Mouse (Mus musculus) midbrain, embryonic 15.5 days (tissue): Measurements from ENCODE around the gene 2310022B05Rik. TPM values are rescaled to one million over a fixed set of nuclear protein-coding genes. Genes with fewer than 3 reads are reported as not detected.

Experiments
- ATAC-seq: fragments of 200-750 bp; cut with Nextera tagmentation; replicated peaks from 2 replicates; pipeline ENCODE4 v1.8.0; 2017; ENCODE audit warnings: moderate TSS enrichment
- H3K27ac ChIP-seq: fragments of 300-500 bp; sonication (generic); 2 replicates; pipeline ENCODE4 v1.5.1; 2015; ENCODE audit warnings: mild to moderate bottlenecking, inconsistent platforms
- H3K27me3 ChIP-seq: fragments of 300-500 bp; sonication (generic); replicated peaks from 2 replicates; pipeline ENCODE4 v1.6.1; 2015; ENCODE audit warnings: inconsistent platforms
- H3K36me3 ChIP-seq: fragments of 300-500 bp; sonication (generic); replicated peaks from 2 replicates; pipeline ENCODE4 v1.6.1; 2015; ENCODE audit warnings: inconsistent platforms
- H3K4me1 ChIP-seq: fragments of 300-500 bp; sonication (generic); 2 replicates; pipeline ENCODE4 v1.6.1; 2015; ENCODE audit warnings: inconsistent platforms
- H3K4me2 ChIP-seq: fragments of 300-500 bp; sonication (generic); 2 replicates; pipeline ENCODE4 v1.6.1; 2015; ENCODE audit warnings: inconsistent platforms, mild to moderate bottlenecking, moderate library complexity
- H3K4me3 ChIP-seq: fragments of 300-500 bp; sonication (generic); 2 replicates; pipeline ENCODE4 v1.5.1; 2015; ENCODE audit warnings: mild to moderate bottlenecking, inconsistent platforms
- H3K9ac ChIP-seq: fragments of 300-500 bp; sonication (generic); 2 replicates; pipeline ENCODE4 v1.6.1; 2015; ENCODE audit warnings: mild to moderate bottlenecking, inconsistent platforms
- H3K9me3 ChIP-seq: fragments of 300-500 bp; sonication (generic); 2 replicates; pipeline ENCODE4 v1.6.1; 2016; ENCODE audit warnings: inconsistent platforms
- WGBS: fragments of 180-500 bp; shearing (Covaris S2); methylation state at CpG from one replicate; pipeline ENCODE4 v1.1.7; 2015; ENCODE audit warnings: mixed read lengths; 5-methylcytosine and 5-hydroxymethylcytosine counted together
- polyA plus RNA-seq: library from polyadenylated mRNA; unstranded; fragments of >200 nt; fragmentation: Nextera tagmentation; extraction: Ambion mirVana; gene quantifications from 2 replicates; pipeline ENCODE4 v1.2.1, GENCODE M21; 2015

The 2310022B05Rik gene
- 21.8 and 23.6 TPM in 2 replicates for polyA plus RNA-seq

GRCm38 (mm10) chr8:124663112-124663873 is at the start of gene 2310022B05Rik:
Gene 2310022B05Rik, minus strand, starts transcription at chr8:124663369.
- Histone ChIP-seq H3K9me3 (no peaks in the 10 kb centered on the region), H3K36me3 (no peaks in the 10 kb centered on the region), H3K27ac (peak within 1 kb of the TSS; percentile 92), H3K9ac (peak within 1 kb of the TSS; percentile 92), H3K4me1 (peaks cover 41% of the 10 kb centered on the region), H3K4me2 (peak within 1 kb of the TSS; percentile 55), H3K27me3 (no peaks in the 10 kb centered on the region), H3K4me3 (peak within 1 kb of the TSS; percentile 97)
- ATAC-seq: peak; percentile 91
- WGBS: 2% methylated on average over 68 of the region's 69 CpGs

GRCm38 (mm10) chr8:124705823-124706222 is 42.7 kb upstream of the 2310022B05Rik start:
- 97% methylated on average over 8 of the region's 8 CpGs for WGBS
- Histone ChIP-seq H3K4me1 (no peaks in the 10 kb centered on the region), H3K36me3 (peaks cover 22% of the 10 kb centered on the region; the same call in 1 of the 2 replicates), H3K27ac (no peak overlapping the region), H3K9ac (no peak overlapping the region), H3K4me3 (no peak overlapping the region), H3K9me3 (no peaks in the 10 kb centered on the region), H3K4me2 (no peak overlapping the region), H3K27me3 (no peaks in the 10 kb centered on the region)
- no peak for ATAC-seq

- no peaks in the 10 kb centered on the region for H3K27me3 ChIP-seq
- no peak overlapping the region for H3K9ac ChIP-seq
- ATAC-seq: no peak
- H3K9me3 ChIP-seq: no peaks in the 10 kb centered on the region
- no peak overlapping the region for H3K4me3 ChIP-seq
- H3K4me2 ChIP-seq: no peak overlapping the region
- no peak overlapping the region for H3K27ac ChIP-seq
- WGBS: 92% methylated on average over 4 of the region's 4 CpGs
- H3K36me3 ChIP-seq: peaks cover 24% of the 10 kb centered on the region; the same call in 1 of the 2 replicates
- no peaks in the 10 kb centered on the region for H3K4me1 ChIP-seq
These were observed 41.2 kb upstream of the 2310022B05Rik start for GRCm38 (mm10) chr8:124704376-124704775.

GRCm38 (mm10) chr8:124703526-124703925 is 40.4 kb upstream of the 2310022B05Rik start:
- H3K27ac ChIP-seq: no peak overlapping the region
- H3K27me3 ChIP-seq: no peaks in the 10 kb centered on the region
- no peaks in the 10 kb centered on the region for H3K4me1 ChIP-seq
- H3K36me3 ChIP-seq: peaks cover 18% of the 10 kb centered on the region; the same call in 1 of the 2 replicates
- H3K4me3 ChIP-seq: no peak overlapping the region
- no peaks in the 10 kb centered on the region for H3K9me3 ChIP-seq
- H3K4me2 ChIP-seq: no peak overlapping the region
- ATAC-seq: no peak
- H3K9ac ChIP-seq: no peak overlapping the region
- 82% methylated on average over 4 of the region's 4 CpGs for WGBS

- Histone ChIP-seq H3K4me1 (no peaks in the 10 kb centered on the region), H3K27ac (no peak overlapping the region), H3K9me3 (no peaks in the 10 kb centered on the region), H3K27me3 (no peaks in the 10 kb centered on the region), H3K9ac (no peak overlapping the region), H3K4me3 (no peak overlapping the region), H3K36me3 (peaks cover 24% of the 10 kb centered on the region; the same call in 1 of the 2 replicates), H3K4me2 (no peak overlapping the region)
- 87% methylated on average over 3 of the region's 3 CpGs for WGBS
- no peak for ATAC-seq
These were observed 39.0 kb upstream of the 2310022B05Rik start for GRCm38 (mm10) chr8:124702183-124702582.

GRCm38 (mm10) chr8:124701023-124701422 is 37.9 kb upstream of the 2310022B05Rik start:
- H3K4me2 ChIP-seq: no peak overlapping the region
- no peak for ATAC-seq
- no peaks in the 10 kb centered on the region for H3K9me3 ChIP-seq
- no peak overlapping the region for H3K4me3 ChIP-seq
- peaks cover 26% of the 10 kb centered on the region; the same call in 1 of the 2 replicates for H3K36me3 ChIP-seq
- no peaks in the 10 kb centered on the region for H3K27me3 ChIP-seq
- WGBS: 92% methylated on average over 9 of the region's 9 CpGs
- no peak overlapping the region for H3K9ac ChIP-seq
- no peak overlapping the region for H3K27ac ChIP-seq
- H3K4me1 ChIP-seq: no peaks in the 10 kb centered on the region

- H3K4me2 ChIP-seq: no peak overlapping the region
- no peaks in the 10 kb centered on the region for H3K27me3 ChIP-seq
- no peak for ATAC-seq
- H3K4me3 ChIP-seq: no peak overlapping the region
- H3K36me3 ChIP-seq: peaks cover 22% of the 10 kb centered on the region; the same call in 1 of the 2 replicates
- H3K4me1 ChIP-seq: no peaks in the 10 kb centered on the region
- WGBS: 93% methylated on average over 5 of the region's 5 CpGs
- no peak overlapping the region for H3K9ac ChIP-seq
- H3K27ac ChIP-seq: no peak overlapping the region
- no peaks in the 10 kb centered on the region for H3K9me3 ChIP-seq
These were observed 37.1 kb upstream of the 2310022B05Rik start for GRCm38 (mm10) chr8:124700271-124700670.

- no peak overlapping the region for H3K9ac ChIP-seq
- H3K27ac ChIP-seq: no peak overlapping the region
- no peaks in the 10 kb centered on the region for H3K9me3 ChIP-seq
- H3K27me3 ChIP-seq: no peaks in the 10 kb centered on the region
- WGBS: 93% methylated on average over 22 of the region's 22 CpGs
- H3K36me3 ChIP-seq: peaks cover 25% of the 10 kb centered on the region
- no peaks in the 10 kb centered on the region for H3K4me1 ChIP-seq
- ATAC-seq: no peak
- H3K4me2 ChIP-seq: no peak overlapping the region
- no peak overlapping the region for H3K4me3 ChIP-seq
These were observed 32.4 kb upstream of the 2310022B05Rik start for GRCm38 (mm10) chr8:124695424-124696100.

- Histone ChIP-seq H3K4me2 (no peak overlapping the region), H3K9ac (no peak overlapping the region), H3K27ac (no peak overlapping the region), H3K4me1 (no peaks in the 10 kb centered on the region), H3K36me3 (peaks cover 23% of the 10 kb centered on the region), H3K9me3 (no peaks in the 10 kb centered on the region), H3K27me3 (no peaks in the 10 kb centered on the region), H3K4me3 (no peak overlapping the region)
- 94% methylated on average over 4 of the region's 4 CpGs for WGBS
- no peak for ATAC-seq
These were observed 28.5 kb upstream of the 2310022B05Rik start for GRCm38 (mm10) chr8:124691706-124692105.

GRCm38 (mm10) chr8:124688899-124689298 is 25.7 kb upstream of the 2310022B05Rik start:
- Histone ChIP-seq H3K9ac (no peak overlapping the region), H3K4me2 (no peak overlapping the region), H3K9me3 (no peaks in the 10 kb centered on the region), H3K27ac (no peak overlapping the region), H3K4me3 (no peak overlapping the region), H3K4me1 (no peaks in the 10 kb centered on the region), H3K36me3 (peaks cover 27% of the 10 kb centered on the region; the same call in 1 of the 2 replicates), H3K27me3 (no peaks in the 10 kb centered on the region)
- WGBS: 96% methylated on average over 13 of the region's 13 CpGs
- ATAC-seq: no peak

GRCm38 (mm10) chr8:124682218-124682617 is 19.0 kb upstream of the 2310022B05Rik start:
- H3K4me2 ChIP-seq: no peak overlapping the region
- ATAC-seq: no peak
- no peaks in the 10 kb centered on the region for H3K9me3 ChIP-seq
- H3K4me1 ChIP-seq: 0 out of 2 replicates have a peak, but pooled peaks cover 3% of the 10 kb centered on the region
- 79% methylated on average over 10 of the region's 10 CpGs for WGBS
- H3K27me3 ChIP-seq: no peaks in the 10 kb centered on the region
- H3K9ac ChIP-seq: no peak overlapping the region
- H3K4me3 ChIP-seq: no peak overlapping the region
- peaks cover 24% of the 10 kb centered on the region for H3K36me3 ChIP-seq
- H3K27ac ChIP-seq: no peak overlapping the region

- no peak for ATAC-seq
- Histone ChIP-seq H3K27ac (no peak overlapping the region), H3K9me3 (no peaks in the 10 kb centered on the region), H3K4me3 (no peak overlapping the region), H3K36me3 (peaks cover 24% of the 10 kb centered on the region), H3K4me2 (no peak overlapping the region), H3K27me3 (no peaks in the 10 kb centered on the region), H3K9ac (no peak overlapping the region), H3K4me1 (0 out of 2 replicates have a peak, but pooled peaks cover 4% of the 10 kb centered on the region)
- 46% methylated on average over 10 of the region's 10 CpGs for WGBS
These were observed 18.6 kb upstream of the 2310022B05Rik start for GRCm38 (mm10) chr8:124681792-124682157.
